Mouse (Mus musculus) heart, postnatal 0 days (tissue): ENCODE data around the gene Tbx19. TPM values are rescaled to one million over a fixed set of nuclear protein-coding genes. Genes with fewer than 3 reads are reported as not detected.

ENCODE experiments used
- ATAC-seq: fragments of 200-750 bp; cut with Nextera tagmentation; 2 replicates; pipeline ENCODE4 v1.8.0; 2017; ENCODE audit warnings: low read depth, moderate number of reproducible peaks, moderate library complexity; ENCODE audit not compliant: insufficient read depth
- DNase-seq: peaks from one replicate; pipeline ENCODE4 v3.0.0-alpha.2; 2016; ENCODE audit warnings: low spot score
- H3K27ac ChIP-seq: fragments of 300-500 bp; sonication (generic); 2 replicates; pipeline ENCODE4 v1.5.1; 2014; ENCODE audit warnings: low read depth, mild to moderate bottlenecking
- H3K27me3 ChIP-seq: fragments of 300-500 bp; sonication (generic); 2 replicates; pipeline ENCODE4 v1.6.1; 2014; ENCODE audit warnings: low read length, mixed read lengths; ENCODE audit not compliant: control insufficient read depth, insufficient read depth
- H3K36me3 ChIP-seq: fragments of 300-500 bp; sonication (generic); replicated peaks from 2 replicates; pipeline ENCODE4 v1.6.1; 2014; ENCODE audit warnings: low read length, mixed read lengths; ENCODE audit not compliant: control insufficient read depth, insufficient read depth
- H3K4me1 ChIP-seq: fragments of 300-500 bp; sonication (generic); 2 replicates; pipeline ENCODE4 v1.6.1; 2014; ENCODE audit warnings: antibody characterized with exemption; ENCODE audit not compliant: control insufficient read depth, insufficient read depth
- H3K4me2 ChIP-seq: fragments of 300-500 bp; sonication (generic); 2 replicates; pipeline ENCODE4 v1.6.1; 2014; ENCODE audit warnings: low read depth, mild to moderate bottlenecking, low read length, moderate library complexity
- H3K4me3 ChIP-seq: fragments of 300-500 bp; sonication (generic); 2 replicates; pipeline ENCODE4 v1.5.1; 2014; ENCODE audit warnings: low read depth, low read length
- H3K9ac ChIP-seq: fragments of 300-500 bp; sonication (generic); replicated peaks from 2 replicates; pipeline ENCODE4 v1.6.1; 2014; ENCODE audit warnings: low read depth, low read length, mixed read lengths
- H3K9me3 ChIP-seq: fragments of 300-500 bp; sonication (generic); replicated peaks from 2 replicates; pipeline ENCODE4 v1.6.1; 2016; ENCODE audit warnings: low read length; ENCODE audit not compliant: control insufficient read depth
- CTCF ChIP-seq: IDR thresholded peaks from 2 replicates; pipeline ENCODE4 v1.5.1; 2016; ENCODE audit warnings: antibody characterized with exemption, control low read depth, low read depth
- EP300 ChIP-seq: IDR thresholded peaks from 2 replicates; pipeline ENCODE4 v1.6.1; 2016; ENCODE audit warnings: antibody characterized with exemption, low read depth
- WGBS: fragments of 180-500 bp; shearing (Covaris S2); extraction: QIAGEN DNeasy Blood & Tissue Kit; methylation state at CpG from one replicate; pipeline ENCODE4 v1.1.7; 2014; 5-methylcytosine and 5-hydroxymethylcytosine counted together
- polyA plus RNA-seq: library from polyadenylated mRNA; unstranded; fragments of >200 nt; fragmentation: Nextera tagmentation; extraction: Ambion mirVana; gene quantifications from 2 replicates; pipeline ENCODE4 v1.2.1, GENCODE M21; 2015
- total RNA-seq: library from RNA; depleted of rRNA; stranded (reverse); fragments of >200 nt; gene quantifications from 2 replicates; pipeline ENCODE4 v1.2.3, GENCODE M21; 2014; ENCODE audit warnings: low replicate concordance

Tbx19 gene
- total and polyA plus RNA-seq, 2 experiments from 2014 or later, result not detected

DNA sequence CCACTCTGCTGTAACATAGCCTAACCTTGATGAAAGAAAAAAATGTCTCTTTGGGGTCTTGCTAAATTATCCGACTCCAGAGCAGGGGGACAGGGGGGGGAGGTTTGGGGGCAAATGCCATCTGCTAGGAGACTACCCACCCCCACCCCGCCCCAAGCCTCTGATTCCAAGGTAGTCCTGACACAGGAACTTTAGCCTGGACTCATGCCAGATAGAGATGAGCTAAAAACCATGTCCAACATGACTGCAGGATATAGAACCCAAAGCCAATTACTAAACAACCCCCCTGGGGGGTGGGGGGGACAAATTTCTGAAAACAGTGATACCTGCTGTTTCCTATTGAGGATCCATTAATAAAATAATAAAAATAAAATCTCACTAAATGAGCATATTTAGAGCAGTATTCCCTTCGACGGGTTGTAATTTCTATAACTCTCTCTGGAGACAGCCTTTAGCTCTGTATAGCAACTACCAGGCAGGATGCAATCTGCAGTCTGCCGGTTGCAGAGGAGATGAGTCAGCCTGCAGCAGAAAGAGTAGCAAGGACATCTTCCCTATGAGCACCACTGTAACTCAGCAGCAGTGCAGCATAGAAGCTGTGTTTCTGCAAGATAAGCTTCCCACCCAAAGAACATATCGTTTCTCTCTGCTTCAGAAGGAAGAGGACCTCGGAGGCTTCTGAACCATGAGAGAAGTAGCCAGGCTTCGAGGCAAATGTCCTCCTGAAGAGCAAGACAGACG is 55.1 kb downstream of the Tbx19 start:
- Histone ChIP-seq H3K4me2 (no peak overlapping the region), H3K4me3 (no peak overlapping the region), H3K36me3 (no peaks in the 10 kb centered on the region), H3K9me3 (no peaks in the 10 kb centered on the region), H3K27me3 (no peaks in the 10 kb centered on the region), H3K27ac (peak overlapping the region; percentile 12), H3K4me1 (peaks cover 19% of the 10 kb centered on the region), H3K9ac (no peak overlapping the region)
- no peak for ATAC-seq
- DNase-seq, result no peak
- 50% methylated on average over 9 of the region's 9 CpGs for WGBS
- TF ChIP-seq CTCF (no peak), EP300 (no peak)

- TF ChIP-seq CTCF (no peak), EP300 (no peak)
- Histone ChIP-seq H3K4me2 (no peak overlapping the region), H3K9ac (no peak overlapping the region), H3K36me3 (no peaks in the 10 kb centered on the region), H3K27ac (peak overlapping the region; percentile 12), H3K9me3 (no peaks in the 10 kb centered on the region), H3K27me3 (no peaks in the 10 kb centered on the region), H3K4me3 (no peak overlapping the region), H3K4me1 (peaks cover 15% of the 10 kb centered on the region)
- 23% methylated on average over 7 of the region's 7 CpGs for WGBS
- ATAC-seq (peak; percentile 61), DNase-seq (no peak)
These were observed 55.8 kb downstream of the Tbx19 start for GRCm38 (mm10) chr1:165104707-165105259.

DNA sequence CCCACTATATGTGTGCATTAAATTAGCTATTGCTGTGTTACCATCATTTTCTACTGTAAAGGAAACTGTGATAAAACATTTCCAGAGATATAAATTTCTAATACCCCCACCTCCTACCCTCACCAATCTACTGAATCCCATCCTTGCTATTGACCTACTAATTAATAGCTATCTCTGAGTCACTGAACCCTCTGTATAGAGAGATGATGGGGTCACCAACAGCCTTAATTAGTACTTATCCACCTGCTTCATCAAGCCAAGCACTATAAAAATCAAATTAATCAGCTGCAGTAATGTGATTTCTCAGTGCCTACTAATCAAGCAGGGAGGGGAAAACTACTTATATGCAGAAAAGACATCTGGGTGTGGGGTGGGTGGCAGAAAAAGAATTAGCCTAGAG is 61.0 kb downstream of the Tbx19 start:
- DNase-seq, result no peak

DNA sequence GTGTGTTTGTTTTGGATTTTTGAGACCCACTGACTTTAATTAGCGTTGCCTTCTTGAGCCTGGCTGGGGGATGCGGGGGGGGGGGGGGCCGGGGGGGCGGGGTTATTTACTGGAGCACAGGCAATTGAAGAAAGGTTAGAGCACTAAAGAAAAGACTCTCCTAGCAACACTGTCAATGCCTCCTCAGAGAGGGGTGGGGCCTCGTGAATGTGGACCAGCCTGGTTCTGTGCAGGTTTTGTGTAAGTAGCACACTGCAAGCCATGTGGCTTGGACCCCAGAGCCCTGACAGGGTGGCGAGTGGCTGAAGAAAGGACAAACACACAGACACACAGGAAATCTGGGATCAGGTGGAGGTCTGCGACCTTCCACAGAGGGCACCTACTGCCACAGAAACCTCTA is 65.7 kb downstream of the Tbx19 start:
- Histone ChIP-seq H3K27ac (no peak overlapping the region), H3K9me3 (no peaks in the 10 kb centered on the region)
- WGBS, result 53% methylated on average over 7 of the region's 7 CpGs

More for the DNA sequence above, 61.0 kb downstream of the Tbx19 start:
- no peak overlapping the region for H3K9ac ChIP-seq
- H3K4me1 ChIP-seq, result 0 out of 2 replicates have a peak, but pooled peaks cover 4% of the 10 kb centered on the region
- no peaks in the 10 kb centered on the region for H3K27me3 ChIP-seq
- H3K27ac ChIP-seq, result no peak overlapping the region
- H3K4me2 ChIP-seq, result no peak overlapping the region
- H3K4me3 ChIP-seq, result no peak overlapping the region
- H3K9me3 ChIP-seq, result no peaks in the 10 kb centered on the region
- TF ChIP-seq CTCF (no peak), EP300 (no peak)
- H3K36me3 ChIP-seq, result no peaks in the 10 kb centered on the region
- no peak for ATAC-seq

DNA sequence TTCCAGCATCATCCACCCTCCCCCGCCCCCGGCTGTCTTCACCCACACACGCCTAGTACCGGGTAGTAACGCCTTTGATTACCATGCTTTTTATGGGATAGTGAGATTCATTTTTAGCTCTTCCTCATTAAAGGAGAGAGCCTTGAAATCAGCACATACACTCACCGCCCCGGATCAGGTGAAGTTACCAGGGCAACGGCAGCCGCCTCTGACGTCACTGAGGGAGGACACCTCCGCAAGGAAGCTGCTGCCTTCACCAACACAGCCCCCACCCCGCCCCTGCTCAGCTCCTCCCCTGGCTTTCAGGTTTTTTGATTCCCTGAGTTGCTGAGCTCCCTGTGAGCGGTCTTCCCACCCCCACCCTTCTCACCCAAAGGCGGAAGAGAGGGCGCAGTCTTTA is 68.9 kb downstream of the Tbx19 start:
- peak; percentile 33; the same call in 1 of the 2 replicates for ATAC-seq
- H3K4me3 ChIP-seq, result no peak overlapping the region

More for the DNA sequence above, 65.7 kb downstream of the Tbx19 start:
- TF ChIP-seq EP300, result no peak
- no peak for TF ChIP-seq CTCF
- DNase-seq, result no peak
- no peaks in the 10 kb centered on the region for H3K27me3 ChIP-seq
- no peak overlapping the region for H3K9ac ChIP-seq
- no peaks in the 10 kb centered on the region for H3K36me3 ChIP-seq
- no peaks in the 10 kb centered on the region for H3K4me1 ChIP-seq
- no peak overlapping the region for H3K4me3 ChIP-seq
- no peak overlapping the region for H3K4me2 ChIP-seq
- ATAC-seq, result no peak

More for the DNA sequence above, 68.9 kb downstream of the Tbx19 start:
- Histone ChIP-seq H3K9me3 (no peaks in the 10 kb centered on the region), H3K27ac (no peak overlapping the region), H3K9ac (no peak overlapping the region), H3K4me1 (0 out of 2 replicates have a peak, but pooled peaks cover 4% of the 10 kb centered on the region), H3K4me2 (peak overlapping the region; percentile 46), H3K27me3 (no peaks in the 10 kb centered on the region), H3K36me3 (no peaks in the 10 kb centered on the region)
- DNase-seq, result no peak
- TF ChIP-seq CTCF, result no peak
- no peak for TF ChIP-seq EP300
- WGBS, result 10% methylated on average over 15 of the region's 15 CpGs
